Mouse (Mus musculus) small intestine, adult 2 months (tissue): ENCODE results near the gene Rerg. TPM values are rescaled to one million over a fixed set of nuclear protein-coding genes. Genes with fewer than 3 reads are reported as not detected.
"Not testable (repeated sequence)": the region's sequence is repeated elsewhere in the genome, so short reads cannot be mapped to it uniquely, and the experiment has no call there.

Experiments
- H3K27ac ChIP-seq: fragments of 200-500 bp; 2 replicates; pipeline ENCODE4 v1.5.1; 2012; ENCODE audit warnings: low read depth, low read length, control low read depth, inconsistent platforms; ENCODE audit not compliant: insufficient read depth
- H3K27me3 ChIP-seq: fragments of 200-500 bp; 2 replicates; pipeline ENCODE4 v1.6.1; 2012; ENCODE audit warnings: mild to moderate bottlenecking, moderate library complexity, low read length, inconsistent platforms; ENCODE audit not compliant: control insufficient read depth, insufficient read depth
- H3K36me3 ChIP-seq: fragments of 200-500 bp; 2 replicates; pipeline ENCODE4 v1.6.1; 2012; ENCODE audit warnings: mild to moderate bottlenecking, low read length, control low read depth, inconsistent platforms; ENCODE audit not compliant: control insufficient read depth, insufficient read depth
- H3K4me1 ChIP-seq: fragments of 200-500 bp; 2 replicates; pipeline ENCODE4 v1.6.1; 2012; ENCODE audit warnings: low read length, inconsistent platforms, mixed read lengths; ENCODE audit not compliant: control insufficient read depth, insufficient read depth, insufficient read length
- H3K4me3 ChIP-seq: fragments of 200-500 bp; 2 replicates; pipeline ENCODE4 v1.5.1; 2012; ENCODE audit warnings: low read depth, mild to moderate bottlenecking, control low read depth, inconsistent platforms, low read length, moderate library complexity
- CTCF ChIP-seq: fragments of 200-500 bp; IDR thresholded peaks from 2 replicates; pipeline ENCODE4 v1.5.1; 2012; ENCODE audit warnings: low read depth, mild to moderate bottlenecking, control low read depth, inconsistent platforms, low read length, moderate library complexity, mixed read lengths; ENCODE audit not compliant: insufficient replicate concordance, insufficient read length; ENCODE audit errors: extremely low read depth
- POLR2A ChIP-seq: fragments of 200-500 bp; IDR thresholded peaks from 2 replicates; pipeline ENCODE4 v1.6.1; 2012; ENCODE audit warnings: low read depth, mild to moderate bottlenecking, control low read depth, inconsistent platforms, low read length, moderate library complexity
- WGBS: fragments of 180-500 bp; shearing (Covaris S2); methylation state at CpG from one replicate; pipeline ENCODE4 v1.1.7; 2018; 5-methylcytosine and 5-hydroxymethylcytosine counted together
- polyA plus RNA-seq: library from polyadenylated mRNA; depleted of rRNA; stranded (reverse); fragments of >200 nt; gene quantifications from 2 replicates; pipeline ENCODE4 v1.2.3, GENCODE M21; 2012

Rerg gene
- polyA plus RNA-seq, 1 experiment, result 3.4 TPM

DNA sequence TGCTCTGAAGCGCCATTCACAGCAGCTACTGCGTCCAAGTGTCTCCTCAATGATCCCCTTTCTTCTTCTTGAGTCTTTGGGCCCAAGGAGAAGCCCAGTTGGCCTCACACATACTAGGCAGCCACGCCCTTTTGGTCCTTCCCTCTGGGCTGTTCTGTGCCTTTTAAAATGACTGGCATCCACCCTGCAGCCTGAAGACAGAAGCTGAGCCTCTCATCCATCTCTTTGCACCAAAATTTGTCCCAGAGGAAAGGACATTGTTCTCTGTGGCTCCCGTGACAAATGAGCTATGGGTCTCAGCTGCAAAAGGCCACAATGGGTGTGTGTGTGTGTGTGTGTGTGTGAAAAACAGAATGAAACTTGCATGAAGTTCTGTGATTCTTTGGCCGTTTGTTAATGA is 109.7 kb downstream of the Rerg start:
- Histone ChIP-seq H3K4me1 (no peaks in the 10 kb centered on the region), H3K4me3 (no peak overlapping the region), H3K27ac (no peak overlapping the region), H3K36me3 (no peaks in the 10 kb centered on the region), H3K27me3 (no peaks in the 10 kb centered on the region)
- WGBS, result 84% methylated on average over 5 of the region's 5 CpGs
- TF ChIP-seq CTCF, result no peak
- no peak for TF ChIP-seq POLR2A

DNA sequence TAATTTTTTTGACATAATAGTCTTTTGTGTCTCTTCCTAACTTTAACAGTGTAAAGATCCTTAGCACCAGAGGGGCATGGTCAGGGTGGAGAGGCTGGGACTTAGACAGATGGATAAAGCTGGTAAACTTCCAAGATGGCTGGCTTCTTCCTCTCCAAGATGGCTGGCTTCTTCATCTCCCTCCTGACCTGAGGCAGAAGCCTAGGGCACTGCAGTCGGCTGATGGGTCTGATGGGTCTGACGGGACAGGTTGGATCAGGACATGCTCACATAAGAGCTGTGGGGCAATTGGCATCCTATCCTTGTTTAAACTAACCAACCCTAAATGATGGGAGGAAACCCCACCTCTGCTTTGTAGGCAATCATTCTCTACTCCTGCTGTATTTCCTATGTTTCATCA is 112.0 kb downstream of the Rerg start:
- Histone ChIP-seq H3K4me1 (no peaks in the 10 kb centered on the region), H3K27me3 (no peaks in the 10 kb centered on the region), H3K4me3 (no peak overlapping the region), H3K27ac (no peak overlapping the region), H3K36me3 (no peaks in the 10 kb centered on the region)
- 86% methylated on average over 2 of the region's 2 CpGs for WGBS
- no peak for TF ChIP-seq CTCF
- TF ChIP-seq POLR2A, result no peak

DNA sequence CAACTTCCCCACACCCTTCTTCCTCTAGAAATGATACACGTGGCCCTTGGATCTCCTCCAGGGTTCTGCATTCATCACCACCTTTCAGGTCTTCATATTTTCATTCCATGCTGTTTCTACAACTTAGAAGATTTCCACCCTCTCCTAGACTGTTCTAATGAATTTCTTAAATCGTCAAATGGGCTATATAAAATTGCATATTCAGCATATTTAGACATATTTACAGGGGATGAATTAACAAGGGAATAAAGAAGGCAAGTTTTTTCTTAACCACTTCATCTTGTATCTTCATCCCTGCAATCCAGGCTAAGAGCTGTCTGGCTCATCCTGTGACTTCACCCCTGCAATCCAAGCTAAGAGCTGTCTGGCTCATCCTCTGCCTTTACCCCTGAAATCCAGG is 116.2 kb downstream of the Rerg start:
- Histone ChIP-seq H3K4me3 (no peak overlapping the region), H3K36me3 (no peaks in the 10 kb centered on the region), H3K4me1 (no peaks in the 10 kb centered on the region), H3K27me3 (no peaks in the 10 kb centered on the region), H3K27ac (no peak overlapping the region)
- 63% methylated on average over 2 of the region's 2 CpGs for WGBS
- TF ChIP-seq CTCF, result no peak
- no peak for TF ChIP-seq POLR2A

DNA sequence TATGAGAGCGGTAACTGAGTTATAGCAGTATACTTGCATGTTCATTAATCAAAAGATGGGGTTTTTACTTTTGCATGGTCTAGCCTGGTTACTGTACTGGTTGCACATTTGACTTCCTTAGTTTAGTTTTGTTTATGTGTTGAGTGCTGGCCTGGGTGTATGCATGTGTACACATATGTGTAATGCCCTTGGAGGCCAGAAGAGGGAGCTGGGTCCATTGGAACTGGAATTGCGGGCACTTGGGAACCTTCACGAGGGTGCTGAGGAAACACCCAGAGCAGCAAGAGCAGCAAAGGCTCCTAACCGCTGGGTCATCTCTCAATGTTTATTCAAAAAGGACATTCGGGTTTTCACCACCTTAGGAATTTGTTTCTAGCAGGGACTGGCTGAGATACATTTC is 116.8 kb downstream of the Rerg start:
- TF ChIP-seq POLR2A (no peak), CTCF (peak; percentile 67; the same call in 1 of the 2 replicates)

DNA sequence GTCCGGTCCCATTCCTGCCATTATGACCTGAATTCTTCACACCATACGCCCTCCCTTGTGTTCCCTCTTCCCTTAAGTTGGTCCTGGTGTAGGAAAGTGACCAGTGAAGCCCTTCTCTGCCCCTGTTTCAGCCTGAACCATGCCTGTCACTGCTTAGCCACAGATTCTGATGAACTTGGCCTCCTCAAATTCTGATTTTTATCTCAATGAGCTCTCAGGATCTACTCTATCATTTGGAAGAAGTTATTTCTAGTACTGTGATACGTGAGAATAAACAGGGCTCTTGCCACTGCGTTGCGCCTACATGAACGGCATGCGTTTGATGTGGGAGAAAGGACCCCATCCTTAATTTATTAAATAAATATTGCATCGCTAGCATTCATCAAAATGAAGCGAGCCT is 117.3 kb downstream of the Rerg start:
- Histone ChIP-seq H3K36me3 (no peaks in the 10 kb centered on the region), H3K27ac (no peak overlapping the region), H3K4me3 (no peak overlapping the region), H3K4me1 (no peaks in the 10 kb centered on the region), H3K27me3 (no peaks in the 10 kb centered on the region)
- TF ChIP-seq CTCF (no peak), POLR2A (no peak)
- WGBS, result 93% methylated on average over 9 of the region's 9 CpGs

More for the DNA sequence above, 116.8 kb downstream of the Rerg start:
- Histone ChIP-seq H3K27me3 (no peaks in the 10 kb centered on the region), H3K27ac (no peak overlapping the region), H3K4me3 (no peak overlapping the region), H3K4me1 (no peaks in the 10 kb centered on the region), H3K36me3 (no peaks in the 10 kb centered on the region)
- WGBS, result 65% methylated on average over 5 of the region's 5 CpGs

DNA sequence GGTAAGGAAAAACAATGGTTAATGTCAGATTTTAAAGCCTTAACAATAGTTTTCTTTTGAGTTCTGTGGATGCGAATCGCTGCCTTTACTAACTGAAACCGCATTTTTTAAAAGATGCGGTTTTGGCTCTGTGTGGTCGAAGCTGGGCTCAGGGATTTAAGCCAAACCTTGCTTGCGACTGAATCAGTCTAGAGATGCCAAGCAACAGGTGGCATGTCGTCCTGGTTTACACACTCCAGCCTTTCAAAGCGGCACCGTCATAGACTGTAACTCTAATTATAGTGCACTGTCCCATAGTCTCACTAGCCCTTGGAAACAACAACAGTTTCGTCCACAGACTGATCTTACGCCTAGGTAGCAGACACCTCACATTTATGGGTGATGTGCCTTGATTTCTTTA is 123.3 kb downstream of the Rerg start:
- no peaks in the 10 kb centered on the region for H3K4me1 ChIP-seq
- no peak overlapping the region for H3K27ac ChIP-seq
- no peak overlapping the region for H3K4me3 ChIP-seq
- H3K27me3 ChIP-seq, result no peaks in the 10 kb centered on the region
- H3K36me3 ChIP-seq, result no peaks in the 10 kb centered on the region
- no peak for TF ChIP-seq CTCF
- no peak for TF ChIP-seq POLR2A
- 91% methylated on average over 11 of the region's 11 CpGs for WGBS

DNA sequence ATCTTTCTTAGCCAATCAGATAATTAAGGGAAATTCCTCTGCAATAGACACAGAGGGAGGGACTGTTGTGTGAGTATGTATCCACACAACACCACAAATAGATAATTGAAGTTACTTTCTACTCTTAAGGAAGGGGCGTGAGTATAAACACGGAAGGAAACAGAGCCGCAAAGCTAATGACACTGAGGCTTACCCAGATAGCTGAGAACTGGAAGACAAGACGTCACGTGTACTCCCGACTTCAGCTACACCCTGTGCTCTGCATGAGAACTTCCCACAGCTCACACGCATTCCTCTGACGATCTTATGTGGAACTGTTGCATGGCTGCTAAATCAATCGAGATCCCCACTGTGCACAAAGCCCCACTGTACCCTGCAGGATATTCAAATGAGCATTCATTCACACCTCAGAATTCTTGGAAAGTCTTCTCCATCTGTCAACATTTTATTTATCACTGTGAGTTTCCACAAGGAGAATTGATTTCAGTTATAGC is 125.2 kb downstream of the Rerg start:
- Histone ChIP-seq H3K27me3 (no peaks in the 10 kb centered on the region), H3K27ac (no peak overlapping the region), H3K4me1 (no peaks in the 10 kb centered on the region), H3K4me3 (no peak overlapping the region), H3K36me3 (no peaks in the 10 kb centered on the region)
- TF ChIP-seq CTCF, result no peak
- WGBS, result 75% methylated on average over 9 of the region's 9 CpGs

DNA sequence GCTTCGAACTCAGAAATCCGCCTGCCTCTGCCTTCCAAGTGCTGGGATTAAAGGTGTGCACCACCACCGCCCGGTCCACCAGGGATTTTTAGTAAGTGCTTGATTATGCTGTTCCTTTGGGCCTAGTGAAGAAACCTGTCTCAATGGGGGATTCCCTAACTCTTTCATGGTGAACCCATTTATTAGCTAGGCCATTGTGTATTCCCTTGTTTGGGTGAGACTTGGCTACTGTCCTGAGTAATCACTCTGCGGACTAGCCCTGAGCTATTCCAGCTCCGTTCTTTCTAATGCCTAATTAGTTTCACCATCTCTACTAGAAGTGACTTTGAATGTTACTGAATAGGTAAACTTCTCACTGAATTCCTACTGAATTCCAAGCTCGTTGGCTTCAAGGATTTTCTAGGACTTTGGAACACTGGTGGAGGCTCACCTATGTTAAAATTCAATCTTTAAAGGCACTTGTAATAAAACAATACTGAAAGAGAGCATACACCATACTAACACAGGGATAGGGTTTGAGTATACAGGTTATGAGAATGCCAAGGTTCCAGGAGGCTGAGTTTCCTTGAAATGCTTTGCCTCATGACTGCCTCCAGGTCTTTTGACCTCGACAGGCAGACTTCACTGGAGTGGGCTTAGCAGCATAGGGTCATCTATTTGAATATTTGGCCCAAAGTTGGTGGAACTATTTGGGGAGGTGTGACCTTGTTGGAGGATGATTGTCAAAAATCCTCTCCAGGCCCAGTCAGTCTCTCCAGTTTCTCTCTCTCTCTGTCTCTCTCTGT is 134.5 kb downstream of the Rerg start:
- not testable (repeated sequence) for H3K4me3 ChIP-seq, H3K36me3 ChIP-seq, H3K27me3 ChIP-seq, H3K4me1 ChIP-seq, H3K27ac ChIP-seq
- 85% methylated on average over 8 of the region's 8 CpGs for WGBS
